Mouse (Mus musculus) 416B (cell line): Measurements from ENCODE around the gene Abhd8.

Experiments
- DNase-seq: peaks from one replicate; pipeline ENCODE4 v3.0.0; 2011; ENCODE audit warnings: low read depth

Abhd8 gene

GRCm38 (mm10) chr8:71477196-71477845 lies 13.9 kb upstream of the Abhd8 start:
- peak; percentile 77 for DNase-seq

GRCm38 (mm10) chr8:71476099-71476940 lies 12.9 kb upstream of the Abhd8 start:
- peak; percentile 61 for DNase-seq

DNA sequence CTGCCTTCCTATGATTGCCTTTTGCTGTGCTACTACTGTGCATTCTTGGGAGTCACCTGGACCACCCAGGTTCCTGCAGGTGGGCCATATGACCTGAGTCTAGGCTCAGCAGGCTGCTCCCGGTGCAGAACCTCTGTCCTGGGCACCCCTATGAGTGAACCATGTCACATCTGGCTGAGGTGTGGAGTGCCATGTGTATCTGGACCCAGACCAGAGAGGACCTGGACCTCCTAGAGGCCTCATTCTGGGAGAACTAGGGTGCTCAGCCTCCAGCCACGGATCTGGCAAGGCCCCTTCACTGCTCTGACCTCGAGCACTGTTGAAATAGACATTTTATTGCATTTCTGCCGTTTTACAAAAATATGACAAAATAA lies 12.2 kb upstream of the Abhd8 start:
- no peak for DNase-seq

DNA sequence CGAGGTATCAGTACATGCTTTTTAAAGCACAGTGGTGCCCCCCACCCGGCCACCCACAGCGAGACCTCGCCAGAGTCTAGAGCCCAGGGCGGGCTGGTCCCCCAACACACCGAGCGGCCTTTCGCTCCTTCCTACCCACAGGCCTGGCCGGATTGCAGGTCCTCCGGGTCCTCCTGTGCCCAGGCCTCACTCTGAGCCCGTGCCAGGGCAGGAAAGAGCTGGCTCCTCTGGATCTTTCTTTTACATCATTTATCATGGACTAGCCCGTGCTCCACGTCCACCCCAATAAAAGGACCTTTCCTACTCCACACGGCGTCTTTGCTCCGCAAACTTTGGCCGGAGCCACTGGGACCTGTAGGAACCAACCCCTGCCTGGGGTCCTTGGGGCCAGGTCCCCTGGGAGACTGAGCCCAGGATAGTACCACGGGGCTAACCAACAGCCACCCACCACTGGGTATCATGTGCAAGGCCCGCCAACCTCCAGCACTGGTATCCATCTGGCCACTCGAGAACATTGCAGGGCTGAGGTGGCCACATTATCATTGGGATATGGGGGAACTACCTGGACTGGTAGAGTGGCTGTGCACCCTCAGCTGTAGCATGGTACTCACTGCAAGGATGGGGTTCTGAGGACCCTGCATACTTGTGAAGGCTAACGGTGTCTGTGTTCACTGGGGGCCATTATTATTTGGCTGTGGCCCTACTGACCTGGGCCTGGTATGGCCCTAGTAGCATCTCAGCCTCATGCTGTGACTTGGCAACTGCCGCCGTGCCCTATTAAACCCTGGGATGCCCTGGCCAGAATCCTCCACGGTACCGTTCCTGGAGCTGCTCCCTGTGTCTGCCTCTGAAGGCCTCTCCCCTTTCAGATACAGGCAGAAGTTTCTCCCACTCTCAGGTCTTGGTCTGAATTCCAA lies 11.6 kb upstream of the Abhd8 start:
- DNase-seq: no peak

DNA sequence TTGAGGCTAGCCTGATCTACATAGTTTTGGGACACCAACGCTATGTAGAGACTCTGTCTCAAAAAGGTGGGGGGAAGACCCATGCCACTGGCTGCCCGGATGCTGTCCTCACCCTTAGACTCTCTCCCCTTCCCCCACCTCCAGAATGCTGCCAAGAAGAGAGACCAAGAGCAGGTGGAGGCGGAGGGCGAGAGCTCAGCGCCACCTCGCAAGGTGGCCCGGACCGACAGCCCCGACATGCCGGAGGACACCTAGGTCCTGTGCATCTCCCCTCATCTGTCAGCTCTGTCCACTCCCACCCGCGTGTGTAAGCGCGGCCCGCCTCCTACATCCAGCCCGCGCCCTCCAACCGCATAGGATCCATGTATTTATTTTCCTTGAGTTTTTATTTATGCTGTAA lies 10.9 kb upstream of the Abhd8 start:
- no peak for DNase-seq

DNA sequence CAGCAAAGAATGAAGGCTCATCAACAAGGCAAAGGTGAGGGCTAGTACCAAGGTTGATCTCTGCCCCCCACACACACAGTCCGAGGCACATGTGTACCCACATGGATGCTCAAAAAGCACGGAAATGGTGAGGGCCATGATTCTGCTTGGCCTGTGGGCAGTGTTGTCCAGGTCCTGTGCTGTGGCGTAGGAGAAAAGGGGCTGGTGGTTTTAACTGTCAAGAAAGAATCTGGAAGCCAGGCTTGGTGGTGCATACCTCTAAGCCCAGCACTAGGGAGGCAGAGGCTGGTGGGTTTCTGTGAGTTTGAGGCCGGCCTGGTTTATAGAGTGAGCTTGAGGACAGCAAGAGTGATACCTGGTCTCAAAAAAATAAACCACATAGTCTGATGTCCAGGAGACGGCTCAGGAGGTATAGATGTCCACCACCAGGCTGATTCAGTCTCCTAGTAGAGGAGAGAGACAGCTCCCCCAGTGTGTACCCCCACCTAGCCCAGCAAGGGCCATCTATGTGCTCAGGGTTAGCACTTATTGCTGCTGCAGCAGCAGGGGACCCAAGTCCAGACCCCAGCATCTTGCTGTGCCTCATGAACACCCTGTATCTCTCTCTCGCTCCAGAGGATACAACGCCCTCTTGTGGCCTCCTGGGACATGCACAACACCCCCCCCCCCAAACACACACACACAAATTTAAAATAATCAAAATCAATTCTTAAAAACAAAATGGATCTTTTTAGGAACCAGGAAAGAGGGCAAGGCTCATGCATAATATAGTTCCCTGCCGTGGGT lies 9.3 kb upstream of the Abhd8 start:
- DNase-seq: peak; percentile 24

DNA sequence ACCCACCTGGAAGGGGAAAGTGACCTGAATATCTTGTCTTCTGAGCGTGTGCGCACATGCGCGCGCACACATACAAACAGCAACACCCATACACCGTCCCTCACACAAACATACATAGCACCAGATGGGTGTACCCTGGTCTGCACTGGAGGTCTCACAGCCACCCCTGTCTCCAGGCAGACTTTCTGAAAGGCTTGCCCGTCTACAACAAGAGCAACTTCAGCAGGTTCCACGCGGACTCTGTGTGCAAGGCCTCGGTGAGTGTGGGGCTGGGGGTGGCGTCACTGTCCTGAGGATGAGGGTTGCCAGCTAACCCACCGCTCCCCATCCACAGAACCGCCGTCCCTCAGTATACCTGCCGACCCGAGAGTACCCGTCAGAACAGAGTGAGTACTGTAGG lies 8.4 kb upstream of the Abhd8 start:
- no peak for DNase-seq

GRCm38 (mm10) chr8:71470913-71471255 lies 7.4 kb upstream of the Abhd8 start:
- DNase-seq: no peak

GRCm38 (mm10) chr8:71470146-71470912 lies 6.9 kb upstream of the Abhd8 start:
- no peak for DNase-seq

GRCm38 (mm10) chr8:71469411-71469810 lies 6.0 kb upstream of the Abhd8 start:
- DNase-seq: peak; percentile 42

- DNase-seq: peak; percentile 99
Measured at GRCm38 (mm10) chr8:71468916-71469315, 5.5 kb upstream of the Abhd8 start, which contains the start of gene Dda1. Gene Dda1, plus strand, starts transcription at chr8:71469199.

DNA sequence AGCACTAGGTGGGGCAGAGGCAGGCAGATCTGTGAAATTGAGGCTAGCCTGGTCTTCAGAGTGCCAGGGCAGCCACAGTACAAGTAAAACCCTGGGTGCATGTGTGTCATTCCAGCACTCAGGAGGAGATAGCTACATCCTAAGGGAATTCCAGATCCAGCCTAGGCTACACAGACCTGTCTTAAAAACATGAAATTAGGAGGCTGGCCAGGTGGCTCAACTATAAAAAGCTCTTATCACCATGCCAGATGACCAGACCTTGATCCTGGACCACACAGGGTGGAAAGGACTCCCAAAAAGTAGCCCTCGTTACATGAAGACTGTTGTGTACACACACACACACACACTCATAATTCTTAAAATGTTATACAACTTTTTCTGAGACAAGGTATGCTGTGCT lies 4.5 kb upstream of the Abhd8 start:
- no peak for DNase-seq

- DNase-seq: no peak
Measured at GRCm38 (mm10) chr8:71467201-71467600, 3.7 kb upstream of the Abhd8 start.

GRCm38 (mm10) chr8:71466198-71466597 lies 2.7 kb upstream of the Abhd8 start:
- no peak for DNase-seq

DNA sequence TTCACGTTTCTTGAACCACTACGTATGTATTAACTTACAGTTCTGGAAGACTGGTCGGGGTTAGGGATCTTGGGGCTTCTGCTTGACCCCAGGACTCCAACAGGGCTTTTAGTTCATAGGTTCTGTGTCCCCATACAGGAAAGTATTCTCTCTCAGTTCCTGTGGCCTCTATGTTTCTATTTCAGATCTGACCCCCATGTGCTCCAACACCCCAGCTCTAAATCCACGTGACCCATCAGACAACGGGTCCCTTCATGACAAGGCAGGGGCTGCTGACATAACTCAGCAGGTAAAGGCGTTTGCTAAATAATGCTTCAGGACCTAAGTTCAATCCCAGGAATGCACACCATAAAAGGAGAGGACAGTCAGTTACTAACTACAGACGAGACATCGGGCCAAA lies 2.3 kb upstream of the Abhd8 start:
- no peak for DNase-seq

DNA sequence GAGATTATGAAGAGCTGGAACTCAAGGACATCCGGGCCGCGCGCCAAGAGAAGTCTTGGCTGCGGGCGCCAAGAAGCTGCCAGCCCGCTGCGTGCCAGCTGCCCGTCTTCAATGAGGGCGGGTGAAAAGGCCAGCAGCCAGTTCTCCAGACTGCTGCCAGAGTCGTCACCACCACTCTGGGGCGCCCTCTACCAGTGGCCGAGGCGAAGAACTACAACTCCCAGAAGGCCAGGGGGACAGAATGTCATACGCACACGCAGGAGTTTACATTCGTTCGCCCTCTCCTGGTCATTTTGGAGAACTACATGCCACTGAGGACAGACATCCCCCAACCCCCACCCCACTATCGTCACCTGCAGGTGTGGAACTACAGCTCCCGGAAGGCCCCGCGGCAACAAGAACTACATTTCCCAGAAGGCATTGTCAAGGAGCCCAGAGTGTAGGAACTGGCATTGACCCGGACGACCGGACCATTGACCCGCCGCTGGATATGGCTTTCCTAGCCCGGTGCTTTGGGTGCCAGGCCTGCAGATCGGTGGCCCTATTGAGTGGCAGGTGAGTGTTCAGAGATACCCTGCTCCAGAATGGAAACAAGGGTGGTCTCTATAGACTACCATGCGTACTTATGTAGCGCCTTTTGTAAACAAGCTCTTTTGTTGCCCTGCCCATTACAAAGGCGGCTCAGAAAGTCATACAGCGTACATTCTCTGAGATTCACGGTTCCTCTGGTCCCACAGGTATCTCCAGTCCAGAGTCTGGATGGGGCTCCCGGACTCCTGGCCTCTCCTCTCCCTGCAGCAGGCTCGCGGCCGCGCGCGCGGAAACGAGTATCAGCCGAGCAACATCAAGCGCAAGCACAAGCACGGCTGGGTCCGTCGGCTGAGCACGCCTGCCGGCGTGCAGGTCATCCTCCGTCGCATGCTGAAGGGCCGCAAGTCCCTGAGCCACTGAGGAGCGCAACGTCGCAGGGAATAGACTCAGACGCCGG lies 1.4 kb upstream of the Abhd8 start, which contains the start of gene Mrpl34:
Mrpl34 (plus strand) TSS at position 447 of the 988 bp plus-strand sequence.
- peak; percentile 100 for DNase-seq

DNA sequence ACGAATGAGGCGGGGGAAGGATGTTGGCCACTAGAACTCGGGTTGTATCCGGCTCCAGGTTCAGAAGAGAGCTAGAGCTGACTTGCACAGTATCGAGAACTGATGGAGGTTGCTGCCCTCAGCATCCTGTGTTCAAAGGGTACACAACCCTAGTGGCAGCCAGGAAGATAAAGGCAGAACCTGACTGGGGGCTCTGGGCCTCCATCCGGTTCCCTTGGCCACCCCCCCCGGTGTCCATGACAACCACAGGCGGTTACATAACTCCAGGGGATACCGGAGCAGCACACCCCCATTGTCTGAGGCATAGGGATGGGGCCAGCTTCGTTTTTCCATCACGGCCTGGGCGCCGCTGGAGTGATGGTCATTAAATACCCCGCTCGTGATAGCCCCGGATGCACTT lies 669 bp downstream of the Abhd8 start:
- peak; percentile 46 for DNase-seq

- DNase-seq: no peak
Measured at GRCm38 (mm10) chr8:71462191-71462590, 1.3 kb downstream of the Abhd8 start.

- DNase-seq: no peak
Measured at GRCm38 (mm10) chr8:71461152-71461840, 2.2 kb downstream of the Abhd8 start.
